Mouse (Mus musculus) thymus, adult 2 months (tissue): ENCODE measurements around the gene Gprc5d.

Source experiments
- CTCF ChIP-seq: fragments of 200-500 bp; IDR thresholded peaks from 2 replicates; pipeline ENCODE4 v1.5.1; 2012; ENCODE audit warnings: mild to moderate bottlenecking, control low read depth, low read length, moderate library complexity, borderline replicate concordance; ENCODE audit not compliant: control insufficient read depth, poor library complexity, insufficient read depth; ENCODE audit errors: extremely low read depth
- POLR2A ChIP-seq: fragments of 200-500 bp; IDR thresholded peaks from 2 replicates; pipeline ENCODE4 v1.6.1; 2012; ENCODE audit warnings: mild to moderate bottlenecking, low read length, control low read depth, moderate library complexity; ENCODE audit not compliant: control insufficient read depth, poor library complexity, insufficient read depth; ENCODE audit errors: extremely low read depth

GRCm38 (mm10) chr6:135156597-135156996 is 38.5 kb upstream of the Gprc5d start:
- TF ChIP-seq CTCF (no peak), POLR2A (no peak)
